Mouse (Mus musculus): ENCODE data around the gene Ccl6.

DNA sequence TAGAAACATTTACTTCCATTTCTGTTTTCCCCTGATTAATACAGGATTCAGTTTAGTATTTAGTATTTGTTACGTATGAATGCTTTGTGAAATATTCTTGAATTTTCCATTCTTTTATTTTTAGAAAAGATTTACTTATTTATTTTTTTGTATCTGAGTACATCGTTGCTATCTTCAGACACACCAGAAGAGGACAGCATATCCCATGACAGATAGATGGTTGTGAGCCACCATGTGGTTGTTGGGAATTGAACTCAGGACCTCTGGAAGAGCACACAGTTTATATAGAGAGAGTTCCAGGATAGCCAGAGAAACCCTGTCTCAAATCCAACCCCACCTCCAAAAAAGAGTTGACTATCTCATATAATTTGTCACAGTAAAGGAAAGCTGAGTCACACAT is 42.0 kb upstream of the Ccl6 start:
- TF ChIP-seq CTCF (IDR thresholded peaks at IDR 0.05; ENCODE audit: extremely low read depth, insufficient read depth, low read length): no peak
- TF ChIP-seq POLR2A (IDR thresholded peaks at IDR 0.05; ENCODE audit: extremely low read depth, insufficient read depth, low read length): no peak

Measured in cortical plate, adult 2 months (tissue).